Mouse (Mus musculus) effector memory CD4-positive, alpha-beta T cell, adult 5 months (primary cell): ENCODE data around the gene Ehbp1l1. TPM values are rescaled to one million over a fixed set of nuclear protein-coding genes. Genes with fewer than 3 reads are reported as not detected.

ENCODE experiments used
- polyA plus RNA-seq: library from polyadenylated mRNA; unstranded; fragments of 100-300 nt; shearing (Covaris generic); gene quantifications from one replicate; pipeline ENCODE4 v1.2.1, GENCODE M21; 2017

Gene Ehbp1l1
- polyA plus RNA-seq: 44.6 TPM

DNA sequence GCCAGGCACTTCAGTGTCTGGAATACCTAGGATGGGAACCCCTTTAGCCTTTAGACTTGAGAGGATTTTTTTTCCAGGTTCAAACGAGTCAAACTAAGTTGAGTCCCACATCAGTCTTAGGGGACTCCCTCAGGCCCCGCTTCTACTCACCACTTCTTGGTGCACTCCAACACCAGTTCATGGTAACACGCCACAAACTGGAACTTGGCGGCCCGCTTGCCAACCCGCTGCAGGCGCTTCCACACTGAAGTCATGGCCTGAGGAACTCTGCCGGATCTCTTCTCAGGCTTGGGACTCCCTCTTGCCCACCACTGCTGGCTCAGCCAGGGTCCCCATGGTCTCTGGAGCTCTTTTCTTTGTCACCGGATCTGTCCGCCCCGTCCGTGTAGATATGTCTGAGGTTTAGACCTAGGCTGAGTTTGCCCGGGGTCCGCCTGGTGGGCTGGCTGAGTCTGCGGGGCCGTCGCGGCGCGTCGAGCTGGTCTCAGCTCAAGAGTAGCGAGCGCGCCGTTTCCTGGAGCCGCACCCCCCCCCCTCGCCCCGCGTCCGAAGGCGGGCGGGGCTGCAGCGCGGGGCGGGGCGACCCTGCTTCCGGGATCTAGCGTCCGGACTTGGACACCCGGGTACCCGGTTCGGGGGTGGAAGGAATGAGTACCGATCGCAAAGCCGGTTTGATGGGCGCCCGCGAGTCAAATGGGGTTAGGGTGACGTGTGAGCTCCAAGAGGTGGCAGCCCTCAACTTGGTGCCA, at the start of gene Ehbp1l1:
TSS of gene Ehbp1l1 (minus strand) at position 551 of the 749 bp plus-strand sequence.

DNA sequence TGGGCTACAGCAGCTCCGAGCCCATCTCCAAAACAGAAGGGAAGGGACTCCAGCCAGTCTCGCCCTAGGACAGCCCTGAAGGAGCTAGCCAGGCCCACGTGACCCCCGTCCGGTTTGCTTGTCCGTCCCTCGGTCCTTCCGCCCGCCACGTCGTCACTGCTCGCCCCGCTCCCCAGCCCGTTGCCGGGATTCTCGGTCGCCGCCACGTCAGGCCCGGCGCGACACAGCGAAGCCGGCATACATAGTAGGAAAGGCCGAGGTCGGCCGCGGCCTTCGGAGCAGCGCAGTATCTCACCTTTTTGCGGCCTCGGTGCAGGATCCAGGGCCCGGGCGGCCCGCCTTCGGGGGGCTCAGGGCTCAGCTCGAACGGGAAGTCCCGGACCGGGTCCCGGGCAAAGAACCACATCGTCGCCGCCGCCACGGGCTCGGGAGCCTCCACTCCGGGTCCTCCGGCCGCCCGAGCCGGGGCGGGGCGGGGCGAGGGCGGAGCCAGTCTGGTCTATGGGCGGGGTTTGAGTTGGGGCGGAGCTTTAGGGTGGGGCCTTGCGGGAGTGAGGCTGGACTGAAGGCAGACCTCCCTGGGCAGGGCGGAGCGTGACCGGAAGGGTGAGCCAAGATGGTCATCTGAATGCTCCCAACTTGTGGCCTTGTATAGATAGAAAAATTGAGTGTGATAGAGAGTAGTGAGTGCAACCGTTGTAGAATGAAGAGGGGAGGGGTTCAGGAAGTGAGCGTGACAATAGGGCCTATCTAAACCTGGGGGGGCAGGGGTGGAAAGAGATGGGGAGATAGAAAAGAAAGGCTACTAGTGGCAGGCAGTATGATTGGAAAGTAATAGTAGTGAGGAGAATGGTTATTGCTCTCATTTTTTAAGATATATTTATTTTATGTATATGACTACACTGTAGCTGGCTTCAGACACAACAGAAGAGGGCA, 45.1 kb upstream of the Ehbp1l1 start, which contains the start of gene Scyl1:
TSS of gene Scyl1 (minus strand) at position 495 of the 936 bp plus-strand sequence.

GRCm38 (mm10) chr19:5740320-5741317, 14.5 kb upstream of the Ehbp1l1 start, which contains the start of gene Ltbp3:
Ltbp3 (plus strand) TSS chr19:5740904.

GRCm38 (mm10) chr19:5729444-5729815, 3.3 kb upstream of the Ehbp1l1 start, which contains the start of gene Fam89b:
Fam89b (minus strand) TSS chr19:5729653.

DNA sequence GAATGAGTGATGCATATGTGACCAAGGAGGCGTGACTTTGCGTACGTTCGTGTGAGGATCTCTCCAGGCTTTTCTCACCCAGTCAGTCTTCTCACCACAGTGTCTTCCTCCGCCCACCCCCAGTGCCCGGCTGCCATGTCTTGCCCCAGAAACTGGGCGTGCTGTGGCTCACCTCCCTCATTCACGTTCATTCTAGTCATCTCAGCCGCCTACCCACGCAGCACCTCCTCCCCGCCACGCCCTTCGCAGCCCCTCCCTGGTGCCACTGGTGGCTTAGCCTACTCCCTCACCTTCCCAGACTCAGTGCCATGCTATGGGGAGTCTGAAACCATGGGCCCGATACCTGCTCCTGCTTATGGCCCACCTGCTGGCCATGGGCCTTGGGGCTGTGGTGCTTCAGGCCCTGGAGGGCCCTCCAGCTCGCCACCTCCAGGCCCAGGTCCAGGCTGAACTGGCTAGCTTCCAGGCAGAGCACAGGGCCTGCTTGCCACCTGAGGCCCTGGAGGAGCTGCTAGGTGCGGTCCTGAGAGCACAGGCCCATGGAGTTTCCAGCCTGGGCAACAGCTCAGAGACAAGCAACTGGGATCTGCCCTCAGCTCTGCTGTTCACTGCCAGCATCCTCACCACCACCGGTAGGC, 21.8 kb downstream of the Ehbp1l1 start, which contains the start of gene Kcnk7:
TSS of gene Kcnk7 (plus strand) at position 205 of the 638 bp plus-strand sequence.

GRCm38 (mm10) chr19:5688200-5689087, 37.7 kb downstream of the Ehbp1l1 start, which contains the start of the genes Map3k11 and Pcnx3:
Map3k11 (plus strand) TSS chr19:5688742.
Pcnx3 (minus strand) TSS chr19:5688908.

DNA sequence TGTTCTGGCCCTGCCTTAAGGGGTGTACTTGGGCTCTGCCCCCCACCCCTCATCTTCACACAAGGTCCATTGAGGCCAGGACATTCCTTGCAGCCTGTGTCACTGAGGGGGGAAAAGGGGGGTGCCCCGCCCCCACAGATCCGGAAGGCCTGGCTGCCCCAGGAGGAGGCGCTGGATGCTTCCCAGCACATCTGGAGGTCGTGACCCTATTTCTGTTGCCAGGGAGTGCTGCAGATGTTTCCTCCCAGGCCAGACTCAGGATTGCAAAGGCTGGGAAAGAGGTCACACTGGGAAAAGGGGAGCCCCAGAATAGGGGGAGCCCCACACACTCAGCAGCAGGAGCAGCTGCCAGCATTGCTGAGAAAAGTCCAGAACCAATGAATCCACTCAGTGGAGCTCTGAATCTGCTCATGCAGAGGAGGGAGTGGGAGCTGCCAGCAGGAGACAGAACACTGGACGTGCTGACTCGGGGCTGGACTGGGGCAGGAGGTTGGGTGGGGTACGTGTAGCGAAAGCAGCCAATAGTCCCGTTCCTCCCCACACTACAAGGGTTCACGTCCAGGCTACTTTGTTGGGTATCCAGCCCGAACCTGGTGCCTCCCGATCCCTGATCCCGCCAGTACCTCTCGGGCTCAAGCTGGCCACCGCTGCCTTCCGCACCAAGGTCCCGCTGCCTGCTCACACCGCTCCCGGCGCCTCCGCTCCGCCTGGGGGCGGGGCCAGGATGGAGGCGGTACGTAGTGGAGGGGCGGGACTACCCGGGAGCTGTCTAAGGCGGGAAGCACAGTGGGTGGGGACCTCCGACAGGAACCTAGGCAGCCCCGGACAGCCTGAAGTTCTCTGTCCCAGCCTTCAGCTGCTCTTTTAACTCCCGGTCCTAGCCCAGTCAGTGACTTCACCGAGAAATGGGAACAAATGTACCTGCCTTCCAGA, 62.9 kb downstream of the Ehbp1l1 start, which contains the start of gene Sipa1:
TSS of gene Sipa1 (minus strand) at position 727 of the 933 bp plus-strand sequence.

Other genes with a start within 250 kb of the Ehbp1l1 start
- gene Mus81, start 237.9 kb downstream of the Ehbp1l1 start, polyA plus RNA-seq: 24.6 TPM
- gene Cfl1, start 235.9 kb downstream of the Ehbp1l1 start, polyA plus RNA-seq: 2,701 TPM
- gene 1700020D05Rik, start 222.5 kb downstream of the Ehbp1l1 start, polyA plus RNA-seq: not detected
- 3.8 TPM for gene Snx32, start 215.8 kb downstream of the Ehbp1l1 start, polyA plus RNA-seq
- not detected for gene Ovol1, start 165.7 kb downstream of the Ehbp1l1 start, polyA plus RNA-seq
- 8.2 TPM for gene Ap5b1, start 158.3 kb downstream of the Ehbp1l1 start, polyA plus RNA-seq
- gene Rnaseh2c, start 124.4 kb downstream of the Ehbp1l1 start, polyA plus RNA-seq: 84.3 TPM
- gene Kat5, start 116.1 kb downstream of the Ehbp1l1 start, polyA plus RNA-seq: 66.5 TPM
- gene Rela, start 88.8 kb downstream of the Ehbp1l1 start, polyA plus RNA-seq: 279 TPM
- gene Sipa1, start 62.6 kb downstream of the Ehbp1l1 start, polyA plus RNA-seq: 174 TPM
- 58.1 TPM for gene Map3k11, start 37.6 kb downstream of the Ehbp1l1 start, polyA plus RNA-seq
- gene Pcnx3, start 37.4 kb downstream of the Ehbp1l1 start, polyA plus RNA-seq: 45.2 TPM
- gene Kcnk7, start 21.9 kb downstream of the Ehbp1l1 start, polyA plus RNA-seq: 2.7 TPM
- 73.6 TPM for gene Fam89b, start 3.3 kb upstream of the Ehbp1l1 start, polyA plus RNA-seq
- 0.65 TPM for gene Ltbp3, start 14.6 kb upstream of the Ehbp1l1 start, polyA plus RNA-seq
- 66.7 TPM for gene Scyl1, start 45.1 kb upstream of the Ehbp1l1 start, polyA plus RNA-seq
- 104 TPM for gene Frmd8, start 149.0 kb upstream of the Ehbp1l1 start, polyA plus RNA-seq
- 18.4 TPM for gene Slc25a45, start 151.5 kb upstream of the Ehbp1l1 start, polyA plus RNA-seq
- gene Tigd3, start 167.8 kb upstream of the Ehbp1l1 start, polyA plus RNA-seq: 0.61 TPM
- gene Dpf2, start 186.7 kb upstream of the Ehbp1l1 start, polyA plus RNA-seq: 113 TPM
- not detected for gene Cdc42ep2, start 198.5 kb upstream of the Ehbp1l1 start, polyA plus RNA-seq
- 38.4 TPM for gene Pola2, start 237.9 kb upstream of the Ehbp1l1 start, polyA plus RNA-seq